Mouse (Mus musculus): Measurements from ENCODE around the gene Zfp106. TPM values are rescaled to one million over a fixed set of nuclear protein-coding genes. Genes with fewer than 3 reads are reported as not detected.
A peak's percentile ranks its signal among the peaks of the same experiment; 100 is the strongest.

Zfp106 gene
- polyA plus RNA-seq (2014; fragmentation: Nextera tagmentation; extraction: Ambion mirVana) = 50.7 and 56.6 TPM in 2 replicates

GRCm38 (mm10) chr2:120563235-120563990 is at the start of gene Zfp106:
TSS of gene Zfp106 (minus strand) at chr2:120563843.
- peak within 1 kb of the TSS; percentile 74 for H3K4me2 ChIP-seq
- no peaks in the 10 kb centered on the region for H3K27me3 ChIP-seq (ENCODE audit: control insufficient read depth, insufficient read depth, low read length)
- under 1% methylated on average over 49 of the region's 50 CpGs for WGBS (ENCODE audit: insufficient replicate concordance)
- ATAC-seq (replicated peaks; ENCODE audit: insufficient number of reproducible peaks, low FRiP score, low TSS enrichment) = peak; percentile 58; the same call in 1 of the 2 replicates
- H3K9me3 ChIP-seq (replicated peaks; ENCODE audit: control insufficient read depth, low read length) = no peaks in the 10 kb centered on the region
- H3K36me3 ChIP-seq (ENCODE audit: control insufficient read depth, insufficient read depth, low read length) = 0 out of 2 replicates have a peak, but pooled peaks cover 2% of the 10 kb centered on the region
- H3K4me3 ChIP-seq (ENCODE audit: low read depth, low read length) = peak within 1 kb of the TSS; percentile 87
- H3K4me1 ChIP-seq (ENCODE audit: control insufficient read depth, insufficient read depth, low read length) = no peaks in the 10 kb centered on the region; the same call in 1 of the 2 replicates
- H3K27ac ChIP-seq (ENCODE audit: low read depth, low read length) = peak within 1 kb of the TSS; percentile 79
- H3K9ac ChIP-seq (ENCODE audit: low read depth, low read length) = peak within 1 kb of the TSS; percentile 95

GRCm38 (mm10) chr2:120608830-120609723 is 45.4 kb upstream of the Zfp106 start, which contains the start of the genes Haus2 and Lrrc57:
TSS of gene Haus2 (plus strand) at chr2:120609383.
TSS of gene Lrrc57 (minus strand) at chr2:120609520.
- Histone ChIP-seq H3K9me3 (replicated peaks; ENCODE audit: control insufficient read depth, low read length) (no peaks in the 10 kb centered on the region), H3K27me3 (ENCODE audit: control insufficient read depth, insufficient read depth, low read length) (no peaks in the 10 kb centered on the region), H3K4me2 (peak within 1 kb of the TSS; percentile 85), H3K4me3 (ENCODE audit: low read depth, low read length) (peak within 1 kb of the TSS; percentile 68), H3K27ac (ENCODE audit: low read depth, low read length) (peak within 1 kb of the TSS; percentile 94), H3K9ac (ENCODE audit: low read depth, low read length) (peak within 1 kb of the TSS; percentile 80), H3K4me1 (ENCODE audit: control insufficient read depth, insufficient read depth, low read length) (peaks cover 13% of the 10 kb centered on the region), H3K36me3 (ENCODE audit: control insufficient read depth, insufficient read depth, low read length) (peaks cover 3% of the 10 kb centered on the region; the same call in 1 of the 2 replicates)
- WGBS (ENCODE audit: insufficient replicate concordance) = under 1% methylated on average over 52 of the region's 52 CpGs
- ATAC-seq (replicated peaks; ENCODE audit: insufficient number of reproducible peaks, low FRiP score, low TSS enrichment) = peak; percentile 94

GRCm38 (mm10) chr2:120606021-120606690 is 42.5 kb upstream of the Zfp106 start:
- Histone ChIP-seq H3K9ac (ENCODE audit: low read depth, low read length) (no peak overlapping the region), H3K4me1 (ENCODE audit: control insufficient read depth, insufficient read depth, low read length) (peaks cover 13% of the 10 kb centered on the region), H3K4me2 (no peak overlapping the region), H3K36me3 (ENCODE audit: control insufficient read depth, insufficient read depth, low read length) (no peaks in the 10 kb centered on the region), H3K9me3 (replicated peaks; ENCODE audit: control insufficient read depth, low read length) (no peaks in the 10 kb centered on the region), H3K27me3 (ENCODE audit: control insufficient read depth, insufficient read depth, low read length) (no peaks in the 10 kb centered on the region), H3K27ac (ENCODE audit: low read depth, low read length) (no peak overlapping the region), H3K4me3 (ENCODE audit: low read depth, low read length) (no peak overlapping the region)
- WGBS (ENCODE audit: insufficient replicate concordance) = 71% methylated on average over 6 of the region's 6 CpGs
- no peak for ATAC-seq (replicated peaks; ENCODE audit: insufficient number of reproducible peaks, low FRiP score, low TSS enrichment)

GRCm38 (mm10) chr2:120599506-120599905 is 35.9 kb upstream of the Zfp106 start:
- Histone ChIP-seq H3K4me1 (ENCODE audit: control insufficient read depth, insufficient read depth, low read length) (no peaks in the 10 kb centered on the region), H3K27ac (ENCODE audit: low read depth, low read length) (no peak overlapping the region), H3K4me2 (no peak overlapping the region), H3K9me3 (replicated peaks; ENCODE audit: control insufficient read depth, low read length) (no peaks in the 10 kb centered on the region), H3K9ac (ENCODE audit: low read depth, low read length) (no peak overlapping the region), H3K4me3 (ENCODE audit: low read depth, low read length) (no peak overlapping the region), H3K27me3 (ENCODE audit: control insufficient read depth, insufficient read depth, low read length) (no peaks in the 10 kb centered on the region), H3K36me3 (ENCODE audit: control insufficient read depth, insufficient read depth, low read length) (peaks cover 21% of the 10 kb centered on the region)
- ATAC-seq (replicated peaks; ENCODE audit: insufficient number of reproducible peaks, low FRiP score, low TSS enrichment) = no peak
- 84% methylated on average over 4 of the region's 4 CpGs for WGBS (ENCODE audit: insufficient replicate concordance)

- H3K4me3 ChIP-seq (ENCODE audit: low read depth, low read length) = no peak overlapping the region
- no peaks in the 10 kb centered on the region for H3K27me3 ChIP-seq (ENCODE audit: control insufficient read depth, insufficient read depth, low read length)
- no peak overlapping the region for H3K4me2 ChIP-seq
- no peak overlapping the region for H3K9ac ChIP-seq (ENCODE audit: low read depth, low read length)
- H3K4me1 ChIP-seq (ENCODE audit: control insufficient read depth, insufficient read depth, low read length) = no peaks in the 10 kb centered on the region
- 82% methylated on average over 2 of the region's 2 CpGs for WGBS (ENCODE audit: insufficient replicate concordance)
- ATAC-seq (replicated peaks; ENCODE audit: insufficient number of reproducible peaks, low FRiP score, low TSS enrichment) = no peak
- no peak overlapping the region for H3K27ac ChIP-seq (ENCODE audit: low read depth, low read length)
- peaks cover 21% of the 10 kb centered on the region for H3K36me3 ChIP-seq (ENCODE audit: control insufficient read depth, insufficient read depth, low read length)
- no peaks in the 10 kb centered on the region for H3K9me3 ChIP-seq (replicated peaks; ENCODE audit: control insufficient read depth, low read length)
These were observed 34.1 kb upstream of the Zfp106 start for GRCm38 (mm10) chr2:120597734-120598133.

- H3K36me3 ChIP-seq (ENCODE audit: control insufficient read depth, insufficient read depth, low read length) = peaks cover 18% of the 10 kb centered on the region
- no peak overlapping the region for H3K4me2 ChIP-seq
- no peaks in the 10 kb centered on the region for H3K27me3 ChIP-seq (ENCODE audit: control insufficient read depth, insufficient read depth, low read length)
- no peak for ATAC-seq (replicated peaks; ENCODE audit: insufficient number of reproducible peaks, low FRiP score, low TSS enrichment)
- 93% methylated on average over 1 of the region's 1 CpGs for WGBS (ENCODE audit: insufficient replicate concordance)
- no peak overlapping the region for H3K27ac ChIP-seq (ENCODE audit: low read depth, low read length)
- no peak overlapping the region for H3K9ac ChIP-seq (ENCODE audit: low read depth, low read length)
- no peaks in the 10 kb centered on the region for H3K9me3 ChIP-seq (replicated peaks; ENCODE audit: control insufficient read depth, low read length)
- no peak overlapping the region for H3K4me3 ChIP-seq (ENCODE audit: low read depth, low read length)
- no peaks in the 10 kb centered on the region for H3K4me1 ChIP-seq (ENCODE audit: control insufficient read depth, insufficient read depth, low read length)
These were observed 28.6 kb upstream of the Zfp106 start for GRCm38 (mm10) chr2:120592227-120592626.

- WGBS (ENCODE audit: insufficient replicate concordance) = 83% methylated on average over 5 of the region's 5 CpGs
- ATAC-seq (replicated peaks; ENCODE audit: insufficient number of reproducible peaks, low FRiP score, low TSS enrichment) = no peak
These were observed 26.1 kb upstream of the Zfp106 start for GRCm38 (mm10) chr2:120589759-120590158.

GRCm38 (mm10) chr2:120578286-120578685 is 14.6 kb upstream of the Zfp106 start:
- H3K4me3 ChIP-seq (ENCODE audit: low read depth, low read length) = no peak overlapping the region
- 65% methylated on average over 5 of the region's 5 CpGs for WGBS (ENCODE audit: insufficient replicate concordance)
- no peak overlapping the region for H3K27ac ChIP-seq (ENCODE audit: low read depth, low read length)
- H3K4me1 ChIP-seq (ENCODE audit: control insufficient read depth, insufficient read depth, low read length) = 0 out of 2 replicates have a peak, but pooled peaks cover 4% of the 10 kb centered on the region
- no peaks in the 10 kb centered on the region for H3K27me3 ChIP-seq (ENCODE audit: control insufficient read depth, insufficient read depth, low read length)
- H3K4me2 ChIP-seq = no peak overlapping the region
- H3K9me3 ChIP-seq (replicated peaks; ENCODE audit: control insufficient read depth, low read length) = no peaks in the 10 kb centered on the region
- ATAC-seq (replicated peaks; ENCODE audit: insufficient number of reproducible peaks, low FRiP score, low TSS enrichment) = no peak
- no peaks in the 10 kb centered on the region for H3K36me3 ChIP-seq (ENCODE audit: control insufficient read depth, insufficient read depth, low read length)
- no peak overlapping the region for H3K9ac ChIP-seq (ENCODE audit: low read depth, low read length)

More at GRCm38 (mm10) chr2:120589759-120590158, 26.1 kb upstream of the Zfp106 start:
- Histone ChIP-seq H3K4me3 (ENCODE audit: low read depth, low read length) (no peak overlapping the region), H3K4me1 (ENCODE audit: control insufficient read depth, insufficient read depth, low read length) (no peaks in the 10 kb centered on the region), H3K4me2 (no peak overlapping the region), H3K27me3 (ENCODE audit: control insufficient read depth, insufficient read depth, low read length) (no peaks in the 10 kb centered on the region), H3K9ac (ENCODE audit: low read depth, low read length) (no peak overlapping the region), H3K27ac (ENCODE audit: low read depth, low read length) (no peak overlapping the region), H3K36me3 (ENCODE audit: control insufficient read depth, insufficient read depth, low read length) (peaks cover 14% of the 10 kb centered on the region), H3K9me3 (replicated peaks; ENCODE audit: control insufficient read depth, low read length) (no peaks in the 10 kb centered on the region)
